Mouse (Mus musculus) kidney, postnatal 4 days (tissue): ENCODE measurements around the gene Tmco4.
"Not testable (repeated sequence)": the region's sequence is repeated elsewhere in the genome, so short reads cannot be mapped to it uniquely, and the experiment has no call there.

ENCODE experiments used
- DNase-seq, 2 experiments: peaks; one replicate each; pipeline ENCODE4 v3.0.0; 2021; ENCODE audit warnings: mixed read lengths in 2 of 2

The Tmco4 gene

GRCm38 (mm10) chr4:138974540-138974939 is 1.9 kb downstream of the Tmco4 start:
- not testable (repeated sequence) for DNase-seq

GRCm38 (mm10) chr4:138975194-138975593 is 2.5 kb downstream of the Tmco4 start:
- DNase-seq = no peak

GRCm38 (mm10) chr4:138976046-138976445 is 3.4 kb downstream of the Tmco4 start:
- DNase-seq = no peak

GRCm38 (mm10) chr4:138980021-138980420 is 7.3 kb downstream of the Tmco4 start:
- DNase-seq = no peak

GRCm38 (mm10) chr4:138980771-138981420 is 8.2 kb downstream of the Tmco4 start:
- DNase-seq = no peak

- no peak for DNase-seq
These were observed 10.7 kb downstream of the Tmco4 start for GRCm38 (mm10) chr4:138983422-138983821.

- DNase-seq = no peak
These were observed 12.1 kb downstream of the Tmco4 start for GRCm38 (mm10) chr4:138984744-138985143.

GRCm38 (mm10) chr4:138986280-138986679 is 13.6 kb downstream of the Tmco4 start:
- DNase-seq = no peak

GRCm38 (mm10) chr4:138994389-138994788 is 21.7 kb downstream of the Tmco4 start:
- DNase-seq = no peak

- peak; percentile 45 for DNase-seq
These were observed 23.7 kb downstream of the Tmco4 start for GRCm38 (mm10) chr4:138996410-138996809.

- DNase-seq = no peak
These were observed 24.4 kb downstream of the Tmco4 start for GRCm38 (mm10) chr4:138997121-138997520.

- no peak for DNase-seq
These were observed 25.9 kb downstream of the Tmco4 start for GRCm38 (mm10) chr4:138998611-138999010.

GRCm38 (mm10) chr4:139001026-139001425 is 28.3 kb downstream of the Tmco4 start:
- DNase-seq = peak in 1 of 2 experiments; percentile 40

- peak; percentile 53 to 65 for DNase-seq
These were observed 28.7 kb downstream of the Tmco4 start for GRCm38 (mm10) chr4:139001433-139001832.

GRCm38 (mm10) chr4:139004067-139004466 is 31.4 kb downstream of the Tmco4 start:
- no peak for DNase-seq

GRCm38 (mm10) chr4:139005214-139005613 is 32.5 kb downstream of the Tmco4 start:
- no peak for DNase-seq

- DNase-seq = no peak
These were observed 34.7 kb downstream of the Tmco4 start for GRCm38 (mm10) chr4:139007353-139007752.

GRCm38 (mm10) chr4:139007981-139008536 is 35.4 kb downstream of the Tmco4 start:
- DNase-seq = peak in 1 of 2 experiments; percentile 13

GRCm38 (mm10) chr4:139011201-139011702 is 38.6 kb downstream of the Tmco4 start:
- peak in 1 of 2 experiments; percentile 18 for DNase-seq

GRCm38 (mm10) chr4:139013281-139013680 is 40.6 kb downstream of the Tmco4 start:
- DNase-seq = peak; percentile 25 to 49

GRCm38 (mm10) chr4:139014793-139015192 is 42.1 kb downstream of the Tmco4 start:
- DNase-seq = peak; percentile 22 to 33

GRCm38 (mm10) chr4:139018388-139018787 is 45.7 kb downstream of the Tmco4 start:
- no peak for DNase-seq

- DNase-seq = no peak
These were observed 46.3 kb downstream of the Tmco4 start for GRCm38 (mm10) chr4:139018976-139019375.

- DNase-seq = no peak
These were observed 46.7 kb downstream of the Tmco4 start for GRCm38 (mm10) chr4:139019413-139019812.
